Mouse (Mus musculus): ENCODE results near the gene Npc1l1.

Npc1l1 gene

DNA sequence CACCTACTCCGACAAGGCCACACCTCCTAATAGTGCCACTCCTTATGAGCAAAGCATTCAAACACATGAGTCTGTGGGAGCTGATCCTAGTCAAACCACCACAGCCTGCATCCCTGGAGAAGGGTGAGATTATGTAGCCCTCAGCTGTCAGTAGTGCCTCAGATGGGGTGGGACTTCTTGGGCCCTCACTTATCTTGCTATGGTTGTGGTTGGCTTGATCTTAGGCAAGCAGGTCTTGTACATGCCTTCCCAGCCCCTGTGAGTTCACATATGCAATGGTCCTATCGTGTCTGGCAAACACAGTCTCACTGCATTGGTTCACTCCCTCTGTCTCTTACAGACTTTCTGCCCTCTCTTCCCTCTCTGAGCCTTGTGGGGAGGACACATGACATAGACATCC lies 22.9 kb downstream of the Npc1l1 start:
- no peak for DNase-seq (ENCODE audit: low spot score)

GRCm38 (mm10) chr11:6200570-6200969 lies 29.4 kb downstream of the Npc1l1 start:
- DNase-seq (ENCODE audit: low spot score) = no peak

GRCm38 (mm10) chr11:6200087-6200569 lies 29.8 kb downstream of the Npc1l1 start, which contains the start of gene Nudcd3:
Nudcd3 (minus strand) TSS chr11:6200415.
- DNase-seq (ENCODE audit: low spot score) = peak; percentile 83

- peak; percentile 32 for DNase-seq (ENCODE audit: low spot score)
Observed at GRCm38 (mm10) chr11:6199410-6200086, 30.4 kb downstream of the Npc1l1 start, which contains the start of gene A730071L15Rik. A730071L15Rik (plus strand) TSS chr11:6200029.

DNA sequence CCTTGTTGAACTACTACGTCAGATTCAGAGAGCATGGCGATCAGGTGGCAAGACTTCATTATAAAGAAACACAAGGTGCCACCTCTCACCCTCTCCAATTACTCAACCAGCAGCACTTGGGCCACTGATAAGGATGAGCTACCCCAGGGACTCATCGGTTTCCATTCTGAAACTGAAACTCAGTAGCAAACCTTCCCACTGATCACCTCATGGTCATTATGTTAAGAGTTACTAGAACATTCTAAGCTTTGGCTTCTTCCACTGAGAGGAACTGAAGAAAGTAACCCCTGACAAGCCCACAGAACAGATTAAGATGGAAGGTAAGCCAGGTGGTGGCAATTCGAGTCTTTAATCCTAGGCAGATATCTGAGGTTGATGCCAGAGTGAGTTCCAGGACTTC lies 31.5 kb downstream of the Npc1l1 start:
- DNase-seq (ENCODE audit: low spot score) = no peak

DNA sequence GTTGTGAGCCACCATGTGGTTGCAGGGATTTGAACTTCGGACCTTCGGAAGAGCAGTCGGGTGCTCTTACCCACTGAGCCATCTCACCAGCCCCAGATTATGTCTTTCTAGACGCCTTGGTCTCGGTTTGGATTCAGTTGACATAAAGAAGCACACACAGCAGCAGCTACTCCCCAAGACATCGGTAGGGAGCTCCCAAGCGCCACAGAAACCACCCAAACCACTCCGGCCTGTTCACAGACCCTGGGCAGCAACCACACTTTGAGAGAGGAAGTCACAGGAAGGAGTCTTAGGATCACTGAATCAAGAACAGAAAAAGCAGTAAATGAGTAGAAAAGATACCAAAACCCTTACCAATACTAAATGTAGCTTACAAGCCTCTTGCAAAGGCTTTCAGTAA lies 33.2 kb downstream of the Npc1l1 start:
- no peak for DNase-seq (ENCODE audit: low spot score)

DNA sequence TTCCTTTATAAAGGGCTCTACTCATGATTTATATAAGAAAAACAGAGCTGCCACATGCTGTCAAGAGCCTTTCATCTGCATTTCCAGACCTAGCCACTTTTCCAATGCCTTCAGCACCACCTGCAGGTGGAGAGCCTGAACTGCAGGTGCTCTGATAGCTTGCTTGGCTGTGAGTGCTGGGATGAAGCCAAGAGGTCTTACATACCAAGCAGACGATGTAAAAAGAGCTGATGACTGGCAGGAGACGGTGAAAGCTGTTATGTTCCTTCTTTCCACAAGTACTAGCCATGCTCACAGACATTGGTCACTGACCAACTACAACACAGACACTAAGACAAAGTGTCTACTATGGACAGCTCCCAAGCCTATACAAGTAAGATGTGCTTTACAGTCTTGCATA lies 42.1 kb downstream of the Npc1l1 start:
- peak; percentile 75 for DNase-seq (ENCODE audit: low spot score)

DNA sequence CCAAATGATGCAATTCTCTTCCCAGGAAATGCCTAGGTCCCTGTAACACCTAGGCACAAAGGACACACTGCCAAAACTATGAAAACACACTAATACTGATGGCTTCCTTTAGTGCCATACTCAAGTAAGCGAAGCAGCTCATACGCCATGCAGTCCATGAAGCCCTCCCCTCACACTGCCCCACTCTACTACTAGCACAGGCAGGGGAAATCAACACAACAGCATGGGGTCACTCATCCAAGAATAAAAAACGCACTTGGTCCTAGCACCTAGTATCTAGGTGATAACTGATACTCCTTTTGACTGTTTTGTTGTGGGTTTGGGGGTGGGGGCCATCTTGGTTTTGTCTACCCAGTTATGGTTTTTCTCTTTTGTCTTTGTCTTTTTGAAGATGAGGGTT lies 42.5 kb downstream of the Npc1l1 start:
- no peak for DNase-seq (ENCODE audit: low spot score)

DNA sequence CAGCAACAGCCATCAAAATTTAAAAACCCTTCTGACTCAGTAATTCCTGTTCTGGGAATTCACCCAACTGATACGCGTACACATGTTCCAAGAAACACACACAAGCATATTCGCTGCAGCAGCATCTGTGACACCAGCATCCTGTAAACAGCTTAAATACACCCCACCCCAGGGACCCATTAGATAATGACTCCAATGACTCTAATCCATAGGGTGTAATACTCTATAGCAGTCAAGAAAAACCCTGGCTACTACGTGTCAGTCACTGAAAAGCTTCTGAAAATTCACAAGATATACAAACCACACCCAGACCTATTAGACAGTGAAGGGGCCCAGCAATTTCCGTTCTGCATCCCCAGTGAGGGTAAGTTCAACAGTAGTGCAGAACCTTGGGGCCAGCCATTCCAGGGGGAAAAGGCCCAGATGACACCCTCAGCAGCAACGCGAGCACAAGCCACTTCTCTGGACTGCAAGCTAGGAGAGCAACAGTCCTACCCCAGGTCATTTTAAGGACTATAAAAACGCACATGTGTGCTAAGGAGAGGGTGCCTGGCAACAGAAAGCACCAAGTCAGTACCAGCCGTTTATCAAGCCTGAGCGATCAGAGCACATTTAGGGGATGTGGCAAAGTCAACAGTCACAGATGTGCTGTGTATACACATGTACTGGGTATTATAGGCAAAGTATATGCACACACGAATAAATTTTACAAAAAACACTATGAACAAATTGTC lies 45.6 kb downstream of the Npc1l1 start:
- peak; percentile 57 for DNase-seq (ENCODE audit: low spot score)

GRCm38 (mm10) chr11:6183246-6183645 lies 46.7 kb downstream of the Npc1l1 start:
- DNase-seq (ENCODE audit: low spot score) = no peak

DNA sequence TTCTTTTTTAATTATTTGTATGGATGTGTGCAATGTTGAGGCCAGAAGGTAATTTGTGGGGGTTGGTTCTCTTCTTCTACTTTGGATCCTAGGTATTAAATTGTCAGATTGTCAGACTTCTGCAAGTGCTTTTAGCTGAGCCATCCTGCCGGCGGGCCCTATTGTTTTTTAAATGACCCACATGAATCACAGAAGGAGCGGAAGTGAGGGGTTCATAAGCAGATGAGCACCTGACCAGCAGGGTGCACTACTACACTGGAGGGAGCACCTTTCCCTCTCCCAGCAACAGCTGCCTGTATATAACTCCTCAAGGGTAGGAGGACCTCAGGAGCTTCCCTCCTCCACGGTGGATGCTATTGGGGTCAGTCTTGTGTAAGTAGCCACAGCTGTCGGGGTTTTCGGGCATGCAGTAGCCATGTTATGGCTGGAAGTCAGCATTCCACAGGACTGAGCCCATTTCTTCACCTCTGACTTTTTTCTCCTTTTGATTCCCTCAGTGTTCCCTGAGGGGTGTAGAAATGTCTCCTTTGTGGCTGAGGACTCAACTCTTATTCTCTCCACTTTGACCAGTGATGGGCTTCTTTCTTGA lies 49.0 kb downstream of the Npc1l1 start:
- no peak for DNase-seq (ENCODE audit: low spot score)

DNA sequence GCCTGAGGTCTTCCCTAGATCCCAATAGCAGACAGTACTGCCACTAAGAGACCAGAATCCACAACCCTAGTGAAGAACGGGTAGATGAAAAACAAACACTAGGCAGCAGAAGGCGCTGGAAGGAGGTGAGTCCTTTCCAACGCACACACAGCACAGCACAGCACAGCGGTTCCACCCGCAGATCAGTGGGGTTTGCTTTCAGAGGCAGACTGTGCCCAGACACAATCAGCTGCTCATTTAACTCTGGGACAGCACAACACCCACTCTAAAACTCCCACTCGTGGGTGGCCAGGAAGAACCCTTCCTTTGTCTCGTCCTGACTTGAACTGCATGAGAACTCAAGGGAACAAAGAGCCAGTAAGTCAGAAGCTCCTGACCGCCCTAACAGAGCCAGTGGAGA lies 50.7 kb downstream of the Npc1l1 start:
- DNase-seq (ENCODE audit: low spot score) = no peak

GRCm38 (mm10) chr11:6178673-6179166 lies 51.2 kb downstream of the Npc1l1 start:
- DNase-seq (ENCODE audit: low spot score) = no peak

GRCm38 (mm10) chr11:6177781-6178420 lies 52.0 kb downstream of the Npc1l1 start:
- DNase-seq (ENCODE audit: low spot score) = no peak

DNA sequence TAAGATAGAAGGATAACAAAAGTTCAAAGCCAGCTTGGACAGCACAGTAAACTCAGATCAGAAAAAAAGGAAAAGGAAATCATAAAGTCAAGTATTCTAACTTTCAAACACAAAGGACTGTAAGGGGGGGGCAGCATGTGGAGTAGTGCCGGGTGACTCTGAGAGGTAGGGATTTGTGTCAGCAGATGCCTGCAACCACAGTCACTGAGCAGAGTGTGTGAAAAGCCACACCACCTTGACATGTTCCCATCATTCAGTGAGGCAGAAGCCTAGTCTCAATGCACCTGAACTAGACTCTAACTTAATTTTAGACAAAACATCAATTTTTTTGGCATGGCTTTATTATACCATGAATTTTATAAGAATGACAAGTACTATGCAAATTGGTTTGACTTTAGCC lies 54.4 kb downstream of the Npc1l1 start:
- DNase-seq (ENCODE audit: low spot score) = no peak

DNA sequence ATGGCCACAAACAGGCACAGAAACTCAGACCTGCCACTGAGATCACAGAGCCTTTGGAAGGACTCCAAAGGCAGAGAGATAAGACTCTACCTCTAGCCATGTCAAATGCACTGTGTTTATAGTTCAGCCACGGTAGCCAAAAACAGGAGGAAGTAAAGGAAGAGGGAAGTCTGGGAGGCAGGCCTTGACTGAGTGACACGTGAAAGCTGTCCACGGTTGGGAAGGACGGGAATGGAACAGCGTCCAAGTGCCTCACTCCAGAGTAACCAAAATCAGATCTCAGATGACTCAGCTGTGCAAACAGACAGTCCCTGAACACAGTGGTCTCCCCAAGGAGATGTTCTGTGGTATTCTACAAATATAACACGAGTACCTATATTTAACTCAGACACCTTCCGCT lies 55.2 kb downstream of the Npc1l1 start:
- no peak for DNase-seq (ENCODE audit: low spot score)

- no peak for DNase-seq (ENCODE audit: low spot score)
Observed at GRCm38 (mm10) chr11:6169041-6169663, 60.8 kb downstream of the Npc1l1 start.

DNA sequence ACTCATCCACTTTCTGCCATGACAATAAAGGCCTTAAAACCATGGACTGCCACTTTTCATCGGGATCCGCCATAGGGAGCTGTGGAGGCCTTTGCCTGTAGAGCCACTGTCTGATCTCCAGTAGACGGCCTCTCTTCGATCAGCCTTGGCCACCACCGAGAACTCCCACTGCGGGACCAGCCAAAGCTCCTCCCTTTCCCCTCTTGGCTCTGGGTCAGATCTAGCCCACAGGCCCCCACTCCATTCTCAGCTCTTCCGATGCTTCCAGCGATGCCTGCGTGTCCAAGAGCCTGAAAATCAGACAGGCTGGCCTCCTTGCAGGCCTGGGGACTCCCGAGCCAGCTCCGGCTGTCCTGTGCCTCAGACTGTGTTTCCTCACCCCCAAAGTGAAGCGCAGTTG lies 63.6 kb downstream of the Npc1l1 start:
- no peak for DNase-seq (ENCODE audit: low spot score)

GRCm38 (mm10) chr11:6165391-6166081 lies 64.4 kb downstream of the Npc1l1 start:
- DNase-seq (ENCODE audit: low spot score) = no peak

- no peak for DNase-seq (ENCODE audit: low spot score)
Observed at GRCm38 (mm10) chr11:6164781-6165180, 65.2 kb downstream of the Npc1l1 start.

DNA sequence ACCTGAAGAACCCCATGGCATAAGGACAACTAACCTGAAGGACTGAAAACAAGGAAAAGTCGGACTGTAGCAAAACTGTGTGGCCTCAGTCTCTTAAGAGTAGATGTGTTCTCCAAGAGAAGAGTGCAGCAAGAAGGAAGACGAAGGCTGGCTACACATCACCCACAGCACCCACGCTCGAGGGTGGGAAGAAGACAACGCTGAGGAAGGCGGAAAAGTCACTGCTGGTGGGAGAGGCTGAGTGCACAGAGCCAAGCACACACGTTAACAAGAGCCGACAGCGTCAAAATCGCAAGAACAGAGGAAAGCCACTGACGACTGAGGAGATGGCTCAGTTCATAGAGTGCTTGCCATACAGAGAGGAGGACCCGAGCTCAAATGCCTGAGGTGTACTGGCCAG lies 66.2 kb downstream of the Npc1l1 start:
- DNase-seq (ENCODE audit: low spot score) = no peak
